Mouse (Mus musculus) layer of hippocampus, adult 8-10 months (tissue): ENCODE data around the gene Agl. TPM values are rescaled to one million over a fixed set of nuclear protein-coding genes. Genes with fewer than 3 reads are reported as not detected.

Source experiments
- DNase-seq, 2 experiments: peaks; one replicate each; pipeline ENCODE4 v3.0.0; 2022; ENCODE audit warnings: low spot score in 2 of 2
- total RNA-seq, 4 experiments: library from RNA; stranded (reverse); gene quantifications; 2 replicates each; pipeline ENCODE4 v1.2.4; 2022

Gene Agl
- total RNA-seq = 10 to 100 TPM; 26.4 to 27.8 (median 27.1) TPM

DNA sequence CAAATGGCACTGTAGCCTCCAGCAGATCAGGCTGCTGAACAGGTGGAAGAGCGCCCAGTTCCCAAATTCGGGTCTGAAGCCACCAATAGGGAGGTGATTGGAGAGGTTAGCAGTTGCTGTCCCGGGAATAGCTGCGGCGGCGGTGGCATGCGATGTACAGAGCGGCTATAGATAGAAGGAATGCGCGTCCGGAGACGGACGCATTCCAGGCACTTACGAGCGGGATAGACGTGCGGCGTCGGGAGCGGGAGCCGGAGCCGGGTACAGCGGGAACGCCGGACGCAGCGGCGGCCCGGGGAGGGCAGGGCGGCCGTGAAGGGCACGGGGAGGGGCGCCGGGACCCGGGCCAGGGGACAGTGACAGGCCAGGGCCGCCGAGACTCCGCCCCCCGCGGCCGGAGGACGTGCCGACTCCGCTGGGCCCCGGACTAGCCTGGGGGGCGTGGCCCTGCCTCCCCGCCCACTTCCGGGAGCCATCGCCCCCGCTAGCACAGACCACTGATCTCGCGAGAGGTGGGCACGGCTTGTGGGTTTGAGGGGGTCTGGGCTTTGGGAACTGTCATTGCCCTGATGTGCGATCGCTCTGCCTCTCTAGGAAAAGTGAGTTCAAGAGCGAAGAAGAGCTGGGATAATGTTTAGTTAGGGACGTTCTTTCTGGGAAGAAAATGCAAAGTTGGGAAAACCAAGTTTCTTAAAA lies at the start of gene Agl:
TSS of gene Agl (minus strand) at position 356 of the 696 bp plus-strand sequence.
- peak; percentile 81 to 87 for DNase-seq

DNA sequence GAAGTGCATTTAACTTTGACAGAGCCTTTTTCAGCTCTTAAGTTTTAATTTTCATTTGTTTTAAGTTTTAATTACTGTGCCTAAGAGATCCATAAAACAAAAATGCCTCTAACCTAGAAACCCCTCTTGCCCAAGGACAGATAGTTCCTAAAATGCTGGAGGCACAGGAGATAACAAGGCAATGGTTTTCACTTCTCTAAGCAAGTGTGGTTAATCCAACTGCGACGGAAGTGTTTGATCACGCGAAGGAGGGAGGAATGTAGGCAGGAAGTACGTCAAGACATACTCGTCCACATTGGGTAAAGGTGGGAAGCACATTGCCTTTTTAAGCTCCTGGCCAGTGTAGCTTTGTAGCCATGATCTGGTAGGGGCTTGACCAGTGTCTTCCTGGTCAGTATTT lies 49.6 kb upstream of the Agl start:
- no peak for DNase-seq

- DNase-seq = no peak
Observed at GRCm38 (mm10) chr3:116852421-116852820, 44.5 kb upstream of the Agl start.

DNA sequence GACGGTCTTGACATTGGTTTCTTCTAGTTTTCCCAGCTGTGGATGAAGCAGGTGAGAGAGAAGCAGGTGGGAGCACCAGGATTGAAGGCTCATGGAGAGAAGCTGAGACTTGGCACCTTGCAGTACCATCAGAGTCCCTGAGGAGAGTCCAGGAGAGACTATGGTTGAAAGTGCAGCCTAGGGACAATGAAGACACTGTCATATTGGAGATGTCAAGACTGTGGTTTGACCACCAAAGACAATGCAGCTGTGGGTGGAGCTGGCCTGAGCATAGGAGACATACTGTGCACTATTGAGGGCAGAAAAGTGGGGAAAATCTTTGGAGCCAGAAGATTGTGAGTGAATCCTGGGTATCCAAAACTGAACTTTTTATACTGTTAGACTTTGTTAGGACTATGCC lies 42.4 kb upstream of the Agl start:
- no peak for DNase-seq

- DNase-seq = no peak
Observed at GRCm38 (mm10) chr3:116848936-116849335, 41.0 kb upstream of the Agl start.

GRCm38 (mm10) chr3:116848099-116848498 lies 40.1 kb upstream of the Agl start:
- no peak for DNase-seq

DNA sequence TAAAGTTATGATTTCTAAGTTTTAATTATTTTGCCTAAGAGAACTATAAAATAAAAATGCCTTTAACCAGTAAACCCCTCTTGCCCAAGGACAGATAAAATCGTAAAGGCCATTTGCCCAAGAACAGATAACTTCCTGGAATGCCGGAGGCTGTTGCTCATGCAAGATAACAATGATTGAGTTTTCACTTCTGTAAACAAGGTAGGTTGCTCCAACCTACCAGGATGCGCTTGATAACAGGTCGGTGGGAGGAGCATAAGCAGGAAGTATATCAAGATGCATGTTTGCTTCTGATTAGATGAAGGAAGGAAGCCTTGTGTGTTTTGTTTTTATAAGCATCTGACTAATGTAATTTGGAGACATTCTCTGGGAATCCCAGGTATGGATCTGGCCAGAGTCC lies 38.1 kb upstream of the Agl start:
- DNase-seq = no peak

GRCm38 (mm10) chr3:116844880-116845579 lies 37.1 kb upstream of the Agl start:
- DNase-seq = no peak

GRCm38 (mm10) chr3:116841311-116841710 lies 33.3 kb upstream of the Agl start:
- DNase-seq = no peak

DNA sequence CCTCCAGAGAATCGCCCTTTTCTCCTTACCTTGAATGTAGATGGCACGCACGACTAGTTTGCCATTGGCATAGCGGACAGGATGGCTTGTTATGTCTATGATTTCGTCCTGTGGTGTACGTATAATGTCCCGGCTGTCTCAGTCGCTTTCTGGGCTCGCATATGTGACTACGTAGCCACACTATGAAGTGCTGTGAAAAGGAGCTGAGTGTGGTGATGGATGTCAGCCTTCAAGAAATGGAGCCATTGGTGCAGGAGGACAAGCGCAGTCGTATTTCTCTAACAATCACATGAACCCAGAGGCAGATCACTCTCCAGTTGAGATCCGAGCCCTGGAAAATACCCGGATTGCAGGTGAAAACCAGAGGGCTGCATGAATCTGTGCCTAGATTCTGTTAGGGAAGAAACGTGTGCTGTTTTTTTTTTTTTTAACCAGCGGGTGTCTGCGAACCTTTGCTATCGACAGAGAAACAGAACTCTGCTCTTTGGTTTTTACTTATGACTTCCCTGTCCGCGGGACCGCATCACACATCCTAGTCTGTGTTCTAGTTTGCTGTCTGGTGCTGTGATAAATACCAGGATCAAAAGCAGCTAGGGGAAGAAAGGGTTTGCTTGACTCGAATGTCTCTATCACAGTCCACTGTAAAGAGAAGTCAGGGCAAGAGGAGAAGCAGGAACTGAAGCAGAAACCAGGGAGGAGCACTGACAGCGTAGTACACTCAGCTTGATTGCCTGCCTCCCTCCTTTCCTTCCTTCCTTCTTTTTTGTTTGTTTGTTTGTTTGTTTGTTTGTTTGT lies 28.9 kb upstream of the Agl start:
- no peak for DNase-seq

DNA sequence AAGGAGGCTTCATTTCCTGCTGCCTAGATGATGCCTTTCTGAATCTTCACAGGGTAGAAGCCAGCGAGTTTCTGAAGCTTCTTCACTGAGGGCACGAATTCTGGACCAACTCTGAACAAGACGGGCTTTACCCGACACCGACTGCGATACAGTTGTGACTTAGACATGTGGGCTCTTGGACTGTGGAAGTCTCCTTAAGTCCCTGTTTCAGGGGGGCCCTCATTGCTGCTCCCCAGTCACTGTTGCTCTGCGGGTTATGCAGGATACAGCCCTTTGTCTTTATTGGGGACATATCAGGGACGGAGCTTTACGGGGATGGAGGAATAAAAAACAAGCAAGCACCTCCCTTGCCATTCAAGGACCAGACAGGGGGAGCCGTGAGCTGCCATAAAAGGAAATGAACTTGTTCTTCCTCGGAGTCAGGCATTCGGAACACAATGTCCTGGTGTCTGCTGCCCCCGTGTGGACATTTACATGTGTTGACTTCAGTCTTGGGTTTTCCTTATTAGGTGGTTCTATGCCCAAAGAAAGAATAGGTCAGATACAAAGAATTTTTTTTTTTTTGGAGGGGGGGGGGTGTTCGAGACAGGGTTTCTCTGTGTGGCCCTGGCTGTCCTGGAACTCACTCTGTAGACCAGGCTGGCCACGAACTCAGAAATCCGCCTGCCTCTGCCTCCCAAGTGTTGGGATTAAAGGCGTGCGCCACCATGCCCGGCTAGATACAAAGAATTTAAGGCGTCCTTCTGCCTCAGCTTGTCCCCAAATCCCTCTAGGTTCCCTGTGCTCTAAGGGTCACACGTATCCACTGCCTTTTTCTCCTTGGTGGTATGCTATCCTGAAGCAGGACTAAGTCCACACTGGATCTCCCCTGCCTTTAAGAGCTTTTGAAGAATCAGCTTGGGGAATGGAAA lies 28.1 kb upstream of the Agl start:
- peak; percentile 85 to 93 for DNase-seq

DNA sequence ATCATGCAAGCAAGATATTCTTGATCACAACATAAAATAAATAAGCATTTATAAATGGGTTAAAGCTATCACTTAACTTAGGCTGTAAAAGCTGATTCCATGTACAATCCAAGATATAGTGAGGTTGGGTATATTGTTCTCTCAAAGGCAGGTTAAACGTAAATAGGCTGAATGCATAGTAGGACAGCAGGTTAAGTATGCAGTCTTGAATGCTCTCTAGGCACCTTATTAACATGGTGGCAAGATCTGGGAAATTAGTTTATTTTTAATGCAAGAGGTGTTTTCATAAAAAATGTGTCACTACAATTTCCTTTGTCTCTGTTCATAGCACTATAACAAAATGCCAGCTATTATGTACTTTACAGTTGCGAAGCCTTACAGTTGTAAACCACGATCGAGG lies 27.4 kb upstream of the Agl start:
- no peak for DNase-seq

DNA sequence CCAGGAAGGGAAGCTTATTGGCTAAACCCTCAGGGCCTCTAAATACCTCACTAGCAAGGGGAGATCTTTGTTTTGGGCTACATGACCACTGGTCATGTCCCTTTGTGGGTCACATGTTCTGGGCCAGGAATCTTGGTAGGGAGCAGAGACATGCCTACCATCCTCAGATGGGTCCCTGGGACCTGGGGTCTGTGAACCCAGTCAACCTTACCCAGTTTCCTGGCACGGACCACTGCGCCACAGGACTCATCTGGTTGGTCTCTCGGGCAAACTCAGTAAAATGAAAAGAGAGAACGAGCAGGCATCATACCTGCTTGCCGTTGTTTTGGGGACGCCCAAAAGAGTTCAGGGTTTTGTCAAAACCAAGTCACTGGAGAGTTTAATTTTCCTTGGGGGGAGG lies 26.3 kb upstream of the Agl start:
- DNase-seq = no peak

DNA sequence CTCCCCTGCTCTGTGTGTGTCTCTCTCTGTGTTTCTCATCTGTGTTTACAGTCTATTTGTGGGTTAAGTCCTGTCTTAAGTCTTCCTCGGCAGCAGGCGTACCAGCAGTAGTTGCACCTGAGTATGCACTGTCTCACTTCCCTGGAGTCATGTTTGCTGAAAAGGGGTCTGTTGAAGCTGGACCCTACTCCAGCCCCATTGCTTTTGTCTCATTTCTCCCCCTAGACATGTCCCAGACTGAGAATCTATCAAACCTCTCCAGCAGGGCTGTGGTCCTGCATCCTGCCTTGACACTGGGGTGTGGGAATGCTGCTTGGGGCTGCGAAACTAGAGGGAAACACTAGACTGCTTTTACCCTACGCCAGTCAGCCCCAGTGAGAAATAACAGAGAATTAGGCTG lies 25.5 kb upstream of the Agl start:
- DNase-seq = no peak

DNA sequence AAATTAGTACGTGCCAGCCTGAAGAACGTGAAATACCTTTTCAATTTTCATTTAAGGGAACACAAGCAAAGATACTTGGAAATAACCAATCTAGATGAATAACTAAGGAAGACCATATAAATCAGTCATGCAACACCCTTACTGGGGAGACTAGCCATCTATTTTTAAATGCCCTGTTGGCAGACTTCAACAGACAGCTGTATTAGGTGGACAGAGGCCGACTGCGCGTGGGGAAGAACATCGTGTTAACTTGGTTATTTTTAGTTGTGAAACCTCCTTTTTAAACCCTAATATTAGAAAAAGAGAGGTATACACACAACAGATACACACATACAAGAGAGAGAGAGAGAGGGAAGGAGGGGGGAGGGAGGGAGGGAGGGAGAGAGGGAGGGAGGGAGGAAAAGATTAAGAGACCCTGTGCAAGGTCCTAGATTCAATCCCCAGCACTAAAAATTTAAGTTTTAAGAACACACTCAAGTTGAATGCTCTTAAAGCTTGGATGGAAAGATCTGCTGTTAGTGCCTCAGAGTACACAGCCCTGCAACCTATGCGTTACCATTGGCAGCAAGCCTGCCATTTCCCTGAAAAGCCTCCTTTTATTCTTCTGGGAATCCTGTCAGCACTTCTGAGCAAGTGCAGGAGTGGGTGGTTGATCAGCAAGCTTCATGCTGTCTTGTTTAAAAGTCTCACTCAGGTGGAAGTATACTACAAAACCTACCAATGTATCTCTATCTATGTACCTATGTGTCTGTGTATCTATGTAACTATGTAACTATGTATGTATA lies 24.8 kb upstream of the Agl start:
- DNase-seq = no peak

GRCm38 (mm10) chr3:116831324-116831723 lies 23.4 kb upstream of the Agl start:
- no peak for DNase-seq

GRCm38 (mm10) chr3:116829274-116829920 lies 21.4 kb upstream of the Agl start:
- DNase-seq = no peak

- no peak for DNase-seq
Observed at GRCm38 (mm10) chr3:116826471-116827215, 18.7 kb upstream of the Agl start.

DNA sequence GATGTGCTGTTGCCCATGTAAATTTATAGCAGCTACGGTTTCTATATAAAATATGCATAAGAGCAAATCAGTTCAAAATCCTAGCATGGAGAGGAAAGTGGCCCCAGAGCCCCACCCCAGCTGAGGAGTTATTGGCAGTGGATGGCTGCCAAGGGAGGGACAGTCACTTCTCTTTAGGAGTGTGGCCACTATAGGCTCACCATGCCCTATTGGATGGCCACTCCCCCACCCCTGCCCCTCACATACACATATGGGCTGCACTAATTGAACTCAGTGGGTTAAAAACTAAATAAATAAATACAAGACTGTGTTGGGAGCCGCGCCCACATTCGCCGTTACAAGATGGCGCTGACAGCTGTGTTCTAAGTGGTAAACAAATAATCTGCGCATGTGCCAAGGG lies 9.3 kb upstream of the Agl start:
- no peak for DNase-seq
